Mouse (Mus musculus): Measurements from ENCODE around the gene Tmem239. TPM values are rescaled to one million over a fixed set of nuclear protein-coding genes. Genes with fewer than 3 reads are reported as not detected.
"Not testable (repeated sequence)": the region's sequence is repeated elsewhere in the genome, so short reads cannot be mapped to it uniquely, and the experiment has no call there.

Gene Tmem239
- polyA plus RNA-seq (2012; rRNA removed), result not detected in 2 replicates

DNA sequence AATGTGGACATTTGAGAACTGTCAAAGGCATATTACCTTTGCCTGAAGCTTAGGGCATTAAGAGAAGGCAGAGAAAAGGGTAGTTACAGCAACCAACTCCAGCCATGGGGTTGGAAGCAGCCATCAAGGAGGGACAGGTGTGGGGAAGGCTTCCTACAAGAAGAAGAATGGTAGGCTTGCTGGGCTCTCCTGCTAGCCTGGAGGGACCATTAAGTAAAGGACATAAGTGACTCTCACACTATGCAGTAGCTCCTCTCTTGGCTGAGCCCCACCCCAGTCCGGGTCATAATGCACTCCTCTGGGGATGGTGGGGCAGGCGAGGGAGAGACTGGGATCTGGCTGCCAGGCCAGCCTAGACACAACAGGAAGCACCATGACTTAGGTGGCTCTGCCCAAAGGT, at the start of gene Tmem239:
Gene Tmem239, plus strand, starts transcription at position 301 of the 400 bp plus-strand sequence.
- H3K4me3 ChIP-seq (ENCODE audit: extremely low read depth, insufficient read depth, insufficient read length), result no peak within 1 kb of the TSS
- H3K36me3 ChIP-seq (ENCODE audit: control insufficient read depth, insufficient read depth, low read length), result no peaks in the 10 kb centered on the region
- H3K4me1 ChIP-seq (ENCODE audit: control insufficient read depth, insufficient read depth, insufficient read length), result no peaks in the 10 kb centered on the region
- H3K27me3 ChIP-seq (ENCODE audit: control insufficient read depth, insufficient read depth, low read length), result no peaks in the 10 kb centered on the region
- TF ChIP-seq POLR2A (IDR thresholded peaks at IDR 0.05; ENCODE audit: low read depth, low read length) (no peak), CTCF (IDR thresholded peaks at IDR 0.05; ENCODE audit: extremely low read depth, insufficient read depth, insufficient read length, insufficient replicate concordance) (no peak)
- 89% methylated on average over 2 of the region's 2 CpGs for WGBS
- DNase-seq (ENCODE audit: low read depth in 1 of 2, low spot score in 2 of 2), result no peak
- H3K27ac ChIP-seq (ENCODE audit: insufficient read depth, low read length), result no peak within 1 kb of the TSS

DNA sequence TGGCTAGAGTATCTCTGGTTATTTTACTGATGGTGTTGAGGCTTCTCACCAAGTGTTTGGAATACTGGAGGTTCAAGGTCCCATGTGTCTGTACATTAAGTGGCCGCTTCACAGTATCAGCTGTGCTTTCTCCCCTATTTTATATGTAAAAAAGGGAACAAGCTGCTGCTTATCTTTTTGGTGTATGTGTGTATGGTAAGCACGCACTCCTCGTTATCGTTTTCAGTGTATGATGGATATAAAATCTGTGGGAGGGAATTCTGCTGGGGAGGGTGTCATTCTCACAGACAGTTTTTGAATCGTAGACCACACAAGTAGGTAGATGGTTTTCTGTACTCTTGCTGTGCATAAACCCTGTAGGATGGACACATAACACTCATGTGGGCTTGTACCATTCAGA, 48.7 kb upstream of the Tmem239 start:
- H3K4me3 ChIP-seq (ENCODE audit: extremely low read depth, insufficient read depth, insufficient read length), result no peak overlapping the region
- H3K4me1 ChIP-seq (ENCODE audit: control insufficient read depth, insufficient read depth, insufficient read length), result no peaks in the 10 kb centered on the region
- peaks cover 6% of the 10 kb centered on the region for H3K27me3 ChIP-seq (ENCODE audit: control insufficient read depth, insufficient read depth, low read length)
- no peak for DNase-seq (ENCODE audit: low read depth in 1 of 2, low spot score in 2 of 2)
- H3K27ac ChIP-seq (ENCODE audit: insufficient read depth, low read length), result no peak overlapping the region
- WGBS, result 89% methylated on average over 5 of the region's 5 CpGs
- H3K36me3 ChIP-seq (ENCODE audit: control insufficient read depth, insufficient read depth, low read length), result no peaks in the 10 kb centered on the region
- TF ChIP-seq CTCF (IDR thresholded peaks at IDR 0.05; ENCODE audit: extremely low read depth, insufficient read depth, insufficient read length, insufficient replicate concordance), result no peak
- TF ChIP-seq POLR2A (IDR thresholded peaks at IDR 0.05; ENCODE audit: low read depth, low read length), result no peak

DNA sequence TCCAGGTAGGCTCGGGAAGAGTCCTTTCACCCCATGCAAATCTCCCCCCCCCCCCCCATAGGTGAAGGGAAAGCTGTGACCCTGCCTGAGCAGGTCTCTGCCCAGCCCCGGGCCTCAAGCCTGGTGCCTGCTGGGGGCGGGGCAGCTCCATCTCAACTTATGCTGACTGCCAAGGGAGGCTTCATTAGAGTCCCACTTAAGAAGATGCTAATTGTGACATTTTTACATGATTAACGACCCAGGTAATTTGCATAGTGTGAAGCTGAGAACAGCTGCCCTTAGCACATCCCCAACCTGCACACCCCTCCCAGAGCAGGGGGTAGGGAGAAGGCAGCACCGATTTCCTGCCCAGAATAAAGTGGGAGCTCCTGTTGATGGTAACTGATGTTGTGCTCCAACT, 47.4 kb upstream of the Tmem239 start:
- Histone ChIP-seq H3K4me3 (ENCODE audit: extremely low read depth, insufficient read depth, insufficient read length) (no peak overlapping the region), H3K36me3 (ENCODE audit: control insufficient read depth, insufficient read depth, low read length) (no peaks in the 10 kb centered on the region), H3K27me3 (ENCODE audit: control insufficient read depth, insufficient read depth, low read length) (peaks cover 10% of the 10 kb centered on the region), H3K4me1 (ENCODE audit: control insufficient read depth, insufficient read depth, insufficient read length) (no peaks in the 10 kb centered on the region), H3K27ac (ENCODE audit: insufficient read depth, low read length) (no peak overlapping the region)
- no peak for DNase-seq (ENCODE audit: low read depth in 1 of 2, low spot score in 2 of 2)
- TF ChIP-seq CTCF (IDR thresholded peaks at IDR 0.05; ENCODE audit: extremely low read depth, insufficient read depth, insufficient read length, insufficient replicate concordance), result no peak
- TF ChIP-seq POLR2A (IDR thresholded peaks at IDR 0.05; ENCODE audit: low read depth, low read length), result no peak
- 19% methylated on average over 5 of the region's 5 CpGs for WGBS

DNA sequence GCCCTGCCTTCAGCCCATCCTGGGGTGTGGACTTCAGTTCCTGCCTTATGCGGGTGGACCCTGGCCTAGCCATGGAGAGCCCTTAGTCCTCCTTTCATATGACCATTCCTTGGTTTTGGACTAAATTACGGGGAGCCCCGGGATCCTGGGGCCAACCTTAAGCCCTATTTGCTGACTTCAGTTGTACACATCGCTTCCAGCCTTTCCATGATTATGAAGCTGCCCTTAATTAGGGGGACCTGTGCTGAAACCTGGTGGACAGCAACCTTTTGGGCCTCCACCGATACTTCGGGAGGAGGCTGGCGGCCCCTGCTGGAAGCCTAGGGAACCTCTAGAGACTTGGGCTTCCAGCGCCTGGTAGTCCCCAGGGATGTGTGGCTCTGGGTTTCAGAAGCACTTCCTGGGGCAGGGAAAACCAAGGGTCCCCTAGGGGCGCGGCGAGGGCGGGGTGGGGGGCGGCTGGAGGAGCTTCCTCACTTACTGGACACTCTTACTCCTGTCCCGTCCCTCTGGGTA, 43.7 kb upstream of the Tmem239 start:
- H3K27ac ChIP-seq (ENCODE audit: insufficient read depth, low read length), result no peak overlapping the region
- TF ChIP-seq CTCF (IDR thresholded peaks at IDR 0.05; ENCODE audit: extremely low read depth, insufficient read depth, insufficient read length, insufficient replicate concordance) (0 out of 2 replicates have a peak, but pooled peaks have one; percentile 11), POLR2A (IDR thresholded peaks at IDR 0.05; ENCODE audit: low read depth, low read length) (no peak)
- 3% methylated on average over 14 of the region's 14 CpGs for WGBS
- no peak for DNase-seq (ENCODE audit: low read depth in 1 of 2, low spot score in 2 of 2)
- H3K4me1 ChIP-seq (ENCODE audit: control insufficient read depth, insufficient read depth, insufficient read length), result no peaks in the 10 kb centered on the region
- no peaks in the 10 kb centered on the region for H3K36me3 ChIP-seq (ENCODE audit: control insufficient read depth, insufficient read depth, low read length)
- H3K4me3 ChIP-seq (ENCODE audit: extremely low read depth, insufficient read depth, insufficient read length), result no peak overlapping the region
- peaks cover 14% of the 10 kb centered on the region for H3K27me3 ChIP-seq (ENCODE audit: control insufficient read depth, insufficient read depth, low read length)

DNA sequence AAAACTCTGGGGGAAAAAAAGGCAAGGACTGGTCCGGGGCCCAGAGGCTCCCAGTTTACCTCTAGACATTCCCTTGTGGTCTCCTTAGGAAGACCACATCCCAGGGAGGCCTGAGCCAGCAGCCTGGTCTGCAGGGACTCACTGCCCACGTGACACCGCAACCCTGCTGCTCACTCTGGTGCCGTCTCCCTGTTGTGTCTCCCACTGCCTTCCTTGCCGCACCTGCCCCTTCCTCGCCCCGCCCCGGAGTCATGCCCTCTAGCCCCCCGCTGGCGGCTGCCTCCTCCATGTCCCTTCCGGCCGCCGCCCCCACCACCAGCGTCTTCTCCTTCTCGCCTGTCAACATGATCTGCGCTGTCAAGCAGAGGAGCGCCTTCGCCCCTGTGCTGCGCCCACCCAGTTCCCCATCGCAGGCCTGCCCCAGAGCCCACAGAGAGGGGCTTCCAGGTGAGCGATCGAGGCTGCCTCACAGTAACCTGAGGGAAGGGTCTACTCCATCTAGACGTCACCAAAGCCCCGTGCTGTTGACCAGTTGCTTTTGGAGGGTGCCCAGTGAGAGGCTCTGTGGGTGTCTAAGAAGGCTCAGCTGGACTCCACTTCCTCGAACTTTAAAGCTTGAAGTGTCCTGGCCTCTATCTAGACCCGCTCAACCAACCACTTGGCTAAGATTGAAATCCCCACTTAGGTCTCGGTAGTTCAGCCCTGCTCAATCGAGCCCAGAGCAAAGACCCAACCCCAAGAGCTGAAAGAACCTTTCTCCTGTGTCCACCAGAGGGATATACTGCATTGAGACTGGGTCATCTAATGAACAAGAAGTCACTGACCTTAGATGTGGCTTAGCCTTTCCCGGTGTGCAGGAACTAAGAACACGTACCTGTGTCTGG, 40.8 kb upstream of the Tmem239 start:
- Histone ChIP-seq H3K4me1 (ENCODE audit: control insufficient read depth, insufficient read depth, insufficient read length) (no peaks in the 10 kb centered on the region), H3K27me3 (ENCODE audit: control insufficient read depth, insufficient read depth, low read length) (peaks cover 14% of the 10 kb centered on the region), H3K36me3 (ENCODE audit: control insufficient read depth, insufficient read depth, low read length) (no peaks in the 10 kb centered on the region), H3K27ac (ENCODE audit: insufficient read depth, low read length) (no peak overlapping the region), H3K4me3 (ENCODE audit: extremely low read depth, insufficient read depth, insufficient read length) (no peak overlapping the region)
- 11% methylated on average over 29 of the region's 30 CpGs for WGBS
- no peak for TF ChIP-seq POLR2A (IDR thresholded peaks at IDR 0.05; ENCODE audit: low read depth, low read length)
- TF ChIP-seq CTCF (IDR thresholded peaks at IDR 0.05; ENCODE audit: extremely low read depth, insufficient read depth, insufficient read length, insufficient replicate concordance), result no peak
- no peak for DNase-seq (ENCODE audit: low read depth in 1 of 2, low spot score in 2 of 2)

DNA sequence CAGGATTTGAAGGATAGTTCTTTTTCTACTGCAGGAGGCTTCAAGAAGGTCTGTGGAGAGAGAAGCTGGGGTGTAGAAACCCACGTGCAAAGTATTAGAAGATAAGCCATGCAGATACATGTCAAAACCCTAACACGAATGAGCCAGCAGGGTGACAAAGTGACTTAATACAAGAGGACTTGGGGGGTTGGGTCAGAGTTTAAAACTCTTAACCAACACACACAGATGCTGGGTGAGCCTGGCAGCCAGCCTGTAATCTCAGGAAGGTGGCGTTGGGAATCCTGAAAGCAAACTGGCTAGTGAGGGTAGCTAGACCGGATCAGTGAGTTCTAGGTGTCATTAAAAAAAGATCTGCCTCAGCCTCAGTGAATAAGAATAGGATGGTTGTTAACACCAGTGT, 38.9 kb upstream of the Tmem239 start:
- Histone ChIP-seq H3K36me3 (ENCODE audit: control insufficient read depth, insufficient read depth, low read length) (no peaks in the 10 kb centered on the region), H3K4me1 (ENCODE audit: control insufficient read depth, insufficient read depth, insufficient read length) (no peaks in the 10 kb centered on the region), H3K27me3 (ENCODE audit: control insufficient read depth, insufficient read depth, low read length) (peaks cover 8% of the 10 kb centered on the region), H3K4me3 (ENCODE audit: extremely low read depth, insufficient read depth, insufficient read length) (no peak overlapping the region), H3K27ac (ENCODE audit: insufficient read depth, low read length) (no peak overlapping the region)
- TF ChIP-seq POLR2A (IDR thresholded peaks at IDR 0.05; ENCODE audit: low read depth, low read length), result no peak
- TF ChIP-seq CTCF (IDR thresholded peaks at IDR 0.05; ENCODE audit: extremely low read depth, insufficient read depth, insufficient read length, insufficient replicate concordance), result no peak
- WGBS, result 60% methylated on average over 4 of the region's 4 CpGs
- DNase-seq (ENCODE audit: low read depth in 1 of 2, low spot score in 2 of 2), result no peak

DNA sequence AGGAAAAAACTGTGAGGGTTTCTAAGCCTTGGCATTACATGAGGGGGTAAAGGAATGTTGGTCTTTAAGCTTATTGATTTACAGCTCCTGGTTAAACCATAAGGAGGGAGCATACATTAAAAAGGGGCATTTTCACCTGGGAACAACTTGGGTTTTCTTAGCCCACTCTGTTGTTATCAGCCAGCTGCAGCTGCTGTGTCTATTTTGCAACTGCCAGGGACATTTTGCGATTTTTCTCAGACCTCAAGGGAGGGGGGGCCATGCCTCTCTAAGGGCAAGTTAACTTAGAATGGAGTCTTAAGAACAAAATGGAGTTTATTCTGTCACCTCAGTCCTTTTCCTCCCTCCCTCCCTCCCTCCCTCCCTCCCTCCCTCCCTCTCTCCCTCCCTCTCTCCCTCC, 33.3 kb upstream of the Tmem239 start:
- H3K27me3 ChIP-seq (ENCODE audit: control insufficient read depth, insufficient read depth, low read length); H3K4me1 ChIP-seq (ENCODE audit: control insufficient read depth, insufficient read depth, insufficient read length); H3K4me3 ChIP-seq (ENCODE audit: extremely low read depth, insufficient read depth, insufficient read length); H3K36me3 ChIP-seq (ENCODE audit: control insufficient read depth, insufficient read depth, low read length); H3K27ac ChIP-seq (ENCODE audit: insufficient read depth, low read length); DNase-seq (ENCODE audit: low read depth in 1 of 2, low spot score in 2 of 2): not testable (repeated sequence)
- WGBS, result 3% methylated on average over 1 of the region's 1 CpGs

Data from spleen, adult 2 months (tissue).